Mouse (Mus musculus) MEL (cell line): Measurements from ENCODE around the gene Tmem201. TPM values are rescaled to one million over a fixed set of nuclear protein-coding genes. Genes with fewer than 3 reads are reported as not detected.

Experiments used
- DNase-seq: peaks from one replicate; pipeline ENCODE4 v3.0.0; 2011; ENCODE audit warnings: low read depth, low spot score
- H3K27ac ChIP-seq: 2 replicates; pipeline ENCODE4 v1.5.1; 2012; ENCODE audit warnings: low read depth, mild to moderate bottlenecking, control low read depth, low read length, moderate library complexity; ENCODE audit not compliant: control insufficient read depth
- H3K27me3 ChIP-seq, 2 experiments: fragments of 150-350 bp in 1 of 2; sonication (generic) in 1 of 2; 2 replicates each; pipeline ENCODE4 v1.6.1; 2012; ENCODE audit warnings: low read length in 2 of 2, mild to moderate bottlenecking in 2 of 2, improper control_type of control experiment in 1 of 2, moderate library complexity in 1 of 2; ENCODE audit not compliant: insufficient read depth in 2 of 2, control insufficient read depth in 1 of 2
- H3K36me3 ChIP-seq, 2 experiments: 2 replicates each; pipeline ENCODE4 v1.6.1; 2012 to 2014; ENCODE audit warnings: low read length in 2 of 2, improper control_type of control experiment in 1 of 2, inconsistent platforms in 1 of 2, mild to moderate bottlenecking in 1 of 2; ENCODE audit not compliant: insufficient read depth in 2 of 2, control insufficient read depth in 1 of 2
- H3K4me1 ChIP-seq, 2 experiments: fragments of 150-350 bp in 1 of 2; sonication (generic) in 1 of 2; 2 replicates each; pipeline ENCODE4 v1.6.1; 2012; ENCODE audit warnings: low read length in 2 of 2, improper control_type of control experiment in 1 of 2, mild to moderate bottlenecking in 1 of 2; ENCODE audit not compliant: insufficient read depth in 2 of 2, control insufficient read depth in 1 of 2
- H3K4me3 ChIP-seq, 2 experiments: fragments of 150-350 bp in 1 of 2; sonication (generic) in 1 of 2; 2 replicates each; pipeline ENCODE4 v1.5.1; 2012; ENCODE audit warnings: low read depth in 2 of 2, low read length in 2 of 2, mild to moderate bottlenecking in 2 of 2, moderate library complexity in 2 of 2, control low read depth in 1 of 2, improper control_type of control experiment in 1 of 2; ENCODE audit not compliant: control insufficient read depth in 1 of 2, insufficient read depth in 1 of 2
- H3K79me2 ChIP-seq: 2 replicates; pipeline ENCODE4 v1.6.1; 2012; ENCODE audit warnings: mild to moderate bottlenecking, low read length, moderate library complexity; ENCODE audit not compliant: control insufficient read depth, poor library complexity, insufficient read depth
- H3K9ac ChIP-seq: 2 replicates; pipeline ENCODE4 v1.6.1; 2012; ENCODE audit warnings: low read depth, mild to moderate bottlenecking, control low read depth, low read length, moderate library complexity; ENCODE audit not compliant: control insufficient read depth, poor library complexity, severe bottlenecking
- H3K9me3 ChIP-seq: fragments of 150-350 bp; sonication (generic); replicated peaks from 2 replicates; pipeline ENCODE4 v1.6.1; 2012; ENCODE audit warnings: mild to moderate bottlenecking, low read length, improper control_type of control experiment, moderate library complexity; ENCODE audit not compliant: insufficient read depth
- BHLHE40 ChIP-seq: IDR thresholded peaks from 2 replicates; pipeline ENCODE4 v1.6.1; 2012; ENCODE audit warnings: low read depth, mild to moderate bottlenecking, inconsistent platforms, low read length, improper control_type of control experiment, borderline replicate concordance
- CHD1 ChIP-seq: IDR thresholded peaks from 2 replicates; pipeline ENCODE4 v1.6.1; 2012; ENCODE audit warnings: low read depth, mild to moderate bottlenecking, inconsistent platforms, low read length, improper control_type of control experiment
- CHD2 ChIP-seq: IDR thresholded peaks from 2 replicates; pipeline ENCODE4 v1.6.1; 2011; ENCODE audit warnings: low read length, improper control_type of control experiment
- E2F4 ChIP-seq: IDR thresholded peaks from 2 replicates; pipeline ENCODE4 v1.6.1; 2011; ENCODE audit warnings: low read depth, low read length, improper control_type of control experiment, borderline replicate concordance
- HCFC1 ChIP-seq: IDR thresholded peaks from 2 replicates; pipeline ENCODE4 v1.6.1; 2012; ENCODE audit warnings: low read depth, mild to moderate bottlenecking, inconsistent platforms, low read length, improper control_type of control experiment, moderate library complexity
- JUND ChIP-seq: IDR thresholded peaks from 2 replicates; pipeline ENCODE4 v1.6.1; 2011; ENCODE audit warnings: low read depth, mild to moderate bottlenecking, improper control_type of control experiment, low read length
- KAT2A ChIP-seq: conservative IDR thresholded peaks from 2 replicates; pipeline ENCODE4 v1.6.1; 2012; ENCODE audit warnings: low read depth, low read length, improper control_type of control experiment, inconsistent platforms
- MAFK ChIP-seq: IDR thresholded peaks from 2 replicates; pipeline ENCODE4 v1.6.1; 2011; ENCODE audit warnings: low read depth, mild to moderate bottlenecking, low read length, improper control_type of control experiment, borderline replicate concordance
- MAX ChIP-seq: IDR thresholded peaks from 2 replicates; pipeline ENCODE4 v1.6.1; 2011; ENCODE audit warnings: low read length, improper control_type of control experiment
- MXI1 ChIP-seq: IDR thresholded peaks from 2 replicates; pipeline ENCODE4 v1.6.1; 2011; ENCODE audit warnings: mild to moderate bottlenecking, low read depth, low read length, improper control_type of control experiment
- MYC ChIP-seq: IDR thresholded peaks from 2 replicates; pipeline ENCODE4 v1.6.1; 2011; ENCODE audit warnings: low read depth, mild to moderate bottlenecking, low read length, improper control_type of control experiment, moderate library complexity
- NELFE ChIP-seq: IDR thresholded peaks from 2 replicates; pipeline ENCODE4 v1.6.1; 2011; ENCODE audit warnings: low read depth, low read length, improper control_type of control experiment
- TAL1 ChIP-seq: IDR thresholded peaks from 2 replicates; pipeline ENCODE4 v1.6.1; 2012; ENCODE audit warnings: mild to moderate bottlenecking, inconsistent platforms, low read length, moderate library complexity, mixed read lengths
- TCF12 ChIP-seq: IDR thresholded peaks from 2 replicates; pipeline ENCODE4 v1.6.1; 2014; ENCODE audit warnings: low read depth, mild to moderate bottlenecking, inconsistent platforms, low read length, improper control_type of control experiment, moderate library complexity
- USF1 ChIP-seq: IDR thresholded peaks from 2 replicates; pipeline ENCODE4 v1.6.1; 2014; ENCODE audit warnings: low read depth, mild to moderate bottlenecking, inconsistent platforms, low read length, improper control_type of control experiment, moderate library complexity
- USF2 ChIP-seq, 2 experiments: IDR thresholded peaks; 2 replicates each; pipeline ENCODE4 v1.6.1; 2011 to 2012; ENCODE audit warnings: improper control_type of control experiment in 2 of 2, low read length in 2 of 2, borderline replicate concordance in 1 of 2, inconsistent platforms in 1 of 2, low read depth in 1 of 2, mild to moderate bottlenecking in 1 of 2; ENCODE audit not compliant: insufficient read depth in 1 of 2
- ZC3H11A ChIP-seq: IDR thresholded peaks from 2 replicates; pipeline ENCODE4 v1.6.1; 2012; ENCODE audit warnings: low read depth, mild to moderate bottlenecking, inconsistent platforms, low read length, improper control_type of control experiment
- ZMIZ1 ChIP-seq: IDR thresholded peaks from 2 replicates; pipeline ENCODE4 v1.6.1; 2012; ENCODE audit warnings: low read depth, mild to moderate bottlenecking, inconsistent platforms, low read length, improper control_type of control experiment, moderate library complexity
- ZNF384 ChIP-seq: IDR thresholded peaks from 2 replicates; pipeline ENCODE4 v1.6.1; 2012; ENCODE audit warnings: low read depth, mild to moderate bottlenecking, inconsistent platforms, low read length, improper control_type of control experiment
- polyA plus RNA-seq, 2 experiments: library from polyadenylated mRNA; stranded (reverse) in 1 of 2; unstranded in 1 of 2; fragments of >175 nt in 1 of 2; fragments of >200 nt in 1 of 2; gene quantifications; 2 replicates each; pipeline versions ENCODE4 v1.2.1 to v1.2.4; 2012; ENCODE audit warnings: low replicate concordance in 2 of 2, low read depth in 1 of 2; ENCODE audit not compliant: insufficient read length in 2 of 2, insufficient read depth in 1 of 2, missing spikeins in 1 of 2
- total RNA-seq: library from RNA; depleted of rRNA; stranded (reverse); fragments of 300-350 nt; gene quantifications from 2 replicates; pipeline ENCODE4 v1.2.3, GENCODE M21; 2012

Gene Tmem201
- total and polyA plus RNA-seq, 3 experiments, result 31.5 to 60.6 TPM; not detected in 1

DNA sequence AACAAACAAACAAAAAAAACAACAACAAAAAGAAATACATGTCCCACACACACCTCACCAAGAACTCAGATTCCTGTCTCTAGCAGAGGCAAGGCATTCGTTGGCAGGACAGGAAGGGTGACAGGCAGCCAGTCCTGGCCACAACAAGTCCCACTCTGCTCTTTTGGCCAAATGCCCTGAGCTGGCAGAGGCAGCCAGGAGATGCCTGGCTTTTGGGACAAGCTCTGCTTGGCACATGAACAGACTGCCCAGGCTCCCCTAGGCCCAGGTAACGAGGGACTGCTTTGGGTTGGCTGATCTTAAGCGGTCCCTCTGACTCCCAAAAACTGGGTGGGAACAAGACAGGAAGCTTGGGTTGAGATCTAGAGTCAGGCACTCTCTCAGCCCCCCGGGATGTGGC lies 1.3 kb downstream of the Tmem201 start:
- H3K27me3 ChIP-seq, result no peaks in the 10 kb centered on the region
- H3K9me3 ChIP-seq, result no peaks in the 10 kb centered on the region
- peaks cover 54% of the 10 kb centered on the region for H3K79me2 ChIP-seq
- H3K4me3 ChIP-seq, result peak overlapping the region; percentile 79 to 99
- H3K4me1 ChIP-seq, result peaks cover 2 to 7% of the 10 kb centered on the region in 2 experiments; a peak in 2 of 4 replicates
- no peak for TF ChIP-seq MXI1
- TF ChIP-seq USF2 (IDR thresholded peaks at IDR 0.05; ENCODE audit: borderline replicate concordance in 1 of 2, insufficient read depth in 1 of 2, low read depth in 1 of 2, low read length in 2 of 2), result no peak
- no peak for TF ChIP-seq TCF12
- H3K9ac ChIP-seq, result peak overlapping the region; percentile 86
- H3K27ac ChIP-seq, result no peak overlapping the region
- H3K36me3 ChIP-seq, result no peaks in the 10 kb centered on the region; a peak in 2 of 4 replicates
- peak; percentile 36 for DNase-seq

DNA sequence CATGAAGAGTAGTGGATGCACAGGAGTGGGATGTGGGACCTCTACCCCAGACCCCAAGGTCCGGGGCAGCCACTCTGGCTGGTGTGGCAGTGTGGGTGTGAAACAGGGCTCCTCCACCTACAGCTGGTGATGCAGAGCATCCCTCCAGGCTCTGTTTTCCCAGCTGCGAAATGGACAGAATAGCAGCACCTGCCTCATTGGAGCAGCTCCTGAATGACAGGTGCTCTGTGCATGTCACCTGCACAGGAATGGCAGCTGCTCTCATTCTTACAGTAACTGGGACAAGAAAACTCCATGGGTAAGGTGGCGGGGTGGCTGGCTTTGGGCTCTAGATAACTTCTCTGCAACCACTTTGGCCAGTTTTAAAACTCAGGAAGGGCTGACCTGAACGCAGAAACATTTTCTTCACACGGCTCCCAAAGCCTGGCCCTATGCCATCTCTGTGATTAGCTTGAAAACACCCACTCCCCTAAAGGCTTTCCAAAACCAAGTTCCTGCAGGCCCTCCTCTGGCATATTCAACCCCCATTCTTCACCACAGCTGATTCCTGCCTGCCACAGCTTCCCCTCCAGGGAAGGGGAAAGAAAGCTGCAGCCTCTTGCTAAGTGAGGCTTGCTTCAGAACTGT lies 2.1 kb downstream of the Tmem201 start:
- H3K36me3 ChIP-seq, result peaks cover 0 to 2% of the 10 kb centered on the region in 2 experiments; a peak in 2 of 4 replicates
- no peak overlapping the region for H3K4me3 ChIP-seq
- H3K9ac ChIP-seq, result no peak overlapping the region
- H3K27me3 ChIP-seq, result no peaks in the 10 kb centered on the region
- no peaks in the 10 kb centered on the region for H3K9me3 ChIP-seq
- no peak for DNase-seq
- peaks cover 54% of the 10 kb centered on the region for H3K79me2 ChIP-seq
- peaks cover 2 to 7% of the 10 kb centered on the region in 2 experiments; a peak in 2 of 4 replicates for H3K4me1 ChIP-seq
- no peak overlapping the region for H3K27ac ChIP-seq
- TF ChIP-seq ZC3H11A (no peak), CHD1 (no peak), E2F4 (no peak), MAFK (no peak), MYC (no peak), CHD2 (no peak), BHLHE40 (no peak), NELFE (no peak), JUND (no peak), KAT2A (no peak), ZMIZ1 (no peak), TAL1 (no peak), USF2 (IDR thresholded peaks at IDR 0.05; ENCODE audit: borderline replicate concordance in 1 of 2, insufficient read depth in 1 of 2, low read depth in 1 of 2, low read length in 2 of 2) (no peak), MAX (no peak), USF1 (no peak), HCFC1 (no peak), MXI1 (no peak), ZNF384 (no peak)
- TF ChIP-seq, all 39 proteins: peak for 0
